Mouse (Mus musculus): Measurements from ENCODE around the gene Slc36a3.

- TF ChIP-seq TCF3 (IDR thresholded peaks at IDR 0.05; ENCODE audit: insufficient read length, low read depth): no peak
- TF ChIP-seq REST (IDR thresholded peaks at IDR 0.05; ENCODE audit: insufficient read depth, insufficient read length): no peak
- TF ChIP-seq MAX (IDR thresholded peaks at IDR 0.05; ENCODE audit: low read depth): no peak
- TF ChIP-seq POLR2A (IDR thresholded peaks at IDR 0.05; ENCODE audit: insufficient read length, low read depth): no peak
- no peak for TF ChIP-seq POLR2AphosphoS2 (IDR thresholded peaks at IDR 0.05; ENCODE audit: insufficient read length, low read depth)
These were observed 14.5 kb downstream of the Slc36a3 start for GRCm38 (mm10) chr11:55136770-55137547.
